Mouse (Mus musculus): ENCODE data around the gene Pdgfc.
"Not testable (repeated sequence)": the region's sequence is repeated elsewhere in the genome, so short reads cannot be mapped to it uniquely, and the experiment has no call there.

Pdgfc gene

DNA sequence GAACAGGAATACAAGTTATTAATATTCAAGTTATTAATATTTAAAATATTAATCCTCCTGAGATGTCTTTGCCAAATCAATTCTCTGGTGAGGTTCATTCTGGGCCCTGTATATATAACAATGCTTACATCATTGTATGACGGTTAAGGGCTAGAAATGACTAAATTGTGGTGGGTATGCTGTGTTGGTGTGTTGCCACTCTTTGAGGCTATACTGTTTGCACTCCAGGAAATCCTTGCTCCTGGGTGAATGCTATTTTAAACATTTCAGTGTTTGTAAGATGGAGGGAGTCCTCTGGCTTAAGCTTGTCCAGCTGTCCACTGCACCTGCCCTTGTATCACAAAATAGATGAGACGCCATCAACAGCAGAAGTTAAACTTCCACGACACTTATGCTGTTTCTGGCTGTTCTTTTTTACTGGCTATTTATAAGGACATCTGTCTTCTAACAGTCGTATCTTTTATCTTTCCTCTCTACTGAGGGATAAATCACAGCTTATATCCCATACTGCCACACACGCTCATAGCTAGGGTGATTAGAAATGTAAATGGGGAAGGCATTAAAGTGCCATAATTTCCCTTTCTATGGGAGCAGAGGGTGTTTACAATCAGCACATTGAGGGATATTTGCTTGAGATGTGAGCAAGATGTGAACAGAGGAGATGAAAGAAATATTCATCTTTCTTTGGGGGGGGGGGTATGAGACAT is 9.3 kb downstream of the Pdgfc start:
- no peak for DNase-seq (ENCODE audit: low spot score in 2 of 2)

- no peak for DNase-seq (ENCODE audit: low spot score in 2 of 2)
These were observed 10.7 kb downstream of the Pdgfc start for GRCm38 (mm10) chr3:81046652-81047607.

DNA sequence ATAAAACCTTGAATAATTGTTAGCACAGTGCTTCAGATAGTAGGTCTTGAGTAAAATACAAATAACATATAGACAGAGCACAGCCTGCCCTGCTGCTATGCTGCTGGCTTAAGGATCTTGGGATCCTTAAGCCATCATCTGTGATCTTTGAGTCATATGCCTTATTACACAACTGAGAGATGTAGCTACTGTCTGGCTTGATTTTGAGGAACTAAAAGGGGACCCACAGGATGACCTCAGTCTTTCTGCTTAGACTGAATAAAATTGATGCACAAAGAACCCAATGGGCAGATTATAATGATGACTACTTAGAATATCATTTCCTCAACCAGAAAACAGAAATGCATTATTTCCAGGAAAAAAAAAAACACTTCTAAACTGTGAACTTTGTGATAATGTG is 15.3 kb downstream of the Pdgfc start:
- no peak for DNase-seq (ENCODE audit: low spot score in 2 of 2)

- no peak for DNase-seq (ENCODE audit: low spot score in 2 of 2)
These were observed 16.2 kb downstream of the Pdgfc start for GRCm38 (mm10) chr3:81052422-81052821.

DNA sequence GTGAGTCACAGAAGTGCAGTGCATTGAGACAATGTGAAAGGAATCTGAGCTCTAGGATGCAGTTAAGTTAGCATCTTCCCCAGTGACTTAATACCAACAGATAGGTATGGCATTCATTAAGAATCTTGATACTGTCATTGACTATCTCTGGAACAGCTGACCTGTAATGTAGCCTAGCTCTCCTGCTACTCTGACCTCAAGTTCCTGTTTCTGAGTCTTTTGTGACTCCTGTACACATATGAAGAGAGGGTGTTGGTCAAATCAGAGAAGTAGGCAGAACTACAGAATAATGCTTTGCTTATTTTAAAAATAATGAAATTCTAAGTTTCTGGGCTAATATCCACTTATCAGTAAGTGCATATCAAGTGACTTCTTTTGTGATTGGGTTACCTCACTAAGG is 17.9 kb downstream of the Pdgfc start:
- no peak for DNase-seq (ENCODE audit: low spot score in 2 of 2)

- no peak for DNase-seq (ENCODE audit: low spot score in 2 of 2)
These were observed 21.5 kb downstream of the Pdgfc start for GRCm38 (mm10) chr3:81057719-81058118.

- DNase-seq (ENCODE audit: low spot score in 2 of 2): no peak
These were observed 22.4 kb downstream of the Pdgfc start for GRCm38 (mm10) chr3:81058527-81059031.

- no peak for DNase-seq (ENCODE audit: low spot score in 2 of 2)
These were observed 32.3 kb downstream of the Pdgfc start for GRCm38 (mm10) chr3:81068550-81068949.

DNA sequence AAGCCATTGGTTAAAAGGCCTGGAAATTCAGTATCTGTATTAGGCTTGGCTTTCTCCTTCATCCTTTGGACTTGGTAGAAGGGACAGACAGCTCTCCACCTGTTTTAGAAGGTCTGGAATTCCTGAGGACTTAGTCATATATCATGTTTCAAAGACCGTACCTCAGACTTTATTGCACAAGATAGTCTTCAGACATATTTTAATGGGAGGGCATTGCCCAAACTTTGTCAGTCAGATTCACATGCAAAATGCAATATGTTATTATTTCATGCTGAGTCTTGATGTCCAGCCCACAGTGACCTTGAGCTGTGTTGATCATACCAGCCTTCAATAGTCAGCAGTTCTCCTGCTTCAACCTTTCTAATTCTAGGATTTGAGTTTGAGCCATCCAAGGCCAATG is 64.9 kb downstream of the Pdgfc start:
- no peak for DNase-seq (ENCODE audit: low spot score in 2 of 2)

- DNase-seq (ENCODE audit: low spot score in 2 of 2): peak; percentile 7 to 35
These were observed 66.1 kb downstream of the Pdgfc start for GRCm38 (mm10) chr3:81102158-81102876.

DNA sequence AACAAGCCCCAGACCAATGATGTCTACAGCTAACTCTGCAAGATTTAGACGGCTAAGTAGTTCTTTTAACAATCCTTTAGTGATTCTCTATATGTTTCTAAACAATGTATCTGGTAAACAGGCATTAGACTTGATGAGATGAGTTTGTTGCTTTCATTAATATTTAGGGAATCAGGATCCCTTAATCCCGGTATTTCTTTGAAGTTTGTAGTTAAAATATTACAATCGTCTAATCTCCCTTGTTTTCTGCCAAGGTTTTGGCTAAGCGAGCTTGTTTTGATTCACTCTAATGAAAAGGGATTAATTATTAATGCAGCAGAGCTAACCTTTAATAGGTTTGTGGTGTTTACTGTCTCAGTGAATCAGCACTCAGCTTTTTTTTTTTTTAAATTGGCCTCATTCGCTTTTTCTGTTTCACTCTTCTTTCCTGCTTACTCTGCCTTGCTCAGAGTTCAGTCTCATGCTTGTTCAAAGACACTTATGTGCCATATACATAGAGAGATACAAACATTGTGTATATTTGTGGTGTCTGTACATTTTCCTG is 66.7 kb downstream of the Pdgfc start:
- no peak for DNase-seq (ENCODE audit: low spot score in 2 of 2)

DNA sequence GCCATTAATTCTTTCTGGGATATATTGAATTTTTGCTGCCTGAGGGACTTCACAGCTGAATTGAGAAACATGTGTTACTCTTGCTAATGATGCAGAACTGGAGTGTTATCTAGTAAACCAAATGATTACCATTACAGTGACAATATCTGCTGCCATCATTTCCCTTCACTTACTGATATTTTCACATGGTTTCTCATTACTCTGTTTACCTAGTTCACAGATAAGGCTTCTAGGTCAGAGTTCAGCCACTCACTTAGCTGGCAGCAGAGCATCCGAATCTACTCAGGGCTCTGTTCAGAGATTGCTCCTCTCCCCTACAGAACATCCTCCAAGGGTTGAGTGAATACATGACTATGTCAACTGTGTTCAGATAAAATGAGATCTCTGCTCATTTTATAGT is 71.3 kb downstream of the Pdgfc start:
- no peak for DNase-seq (ENCODE audit: low spot score in 2 of 2)

GRCm38 (mm10) chr3:81110968-81111367 is 74.8 kb downstream of the Pdgfc start:
- no peak for DNase-seq (ENCODE audit: low spot score in 2 of 2)

GRCm38 (mm10) chr3:81112892-81113291 is 76.7 kb downstream of the Pdgfc start:
- peak; percentile 17 to 25 for DNase-seq (ENCODE audit: low spot score in 2 of 2)

- no peak for DNase-seq (ENCODE audit: low spot score in 2 of 2)
These were observed 84.4 kb downstream of the Pdgfc start for GRCm38 (mm10) chr3:81120664-81121063.

DNA sequence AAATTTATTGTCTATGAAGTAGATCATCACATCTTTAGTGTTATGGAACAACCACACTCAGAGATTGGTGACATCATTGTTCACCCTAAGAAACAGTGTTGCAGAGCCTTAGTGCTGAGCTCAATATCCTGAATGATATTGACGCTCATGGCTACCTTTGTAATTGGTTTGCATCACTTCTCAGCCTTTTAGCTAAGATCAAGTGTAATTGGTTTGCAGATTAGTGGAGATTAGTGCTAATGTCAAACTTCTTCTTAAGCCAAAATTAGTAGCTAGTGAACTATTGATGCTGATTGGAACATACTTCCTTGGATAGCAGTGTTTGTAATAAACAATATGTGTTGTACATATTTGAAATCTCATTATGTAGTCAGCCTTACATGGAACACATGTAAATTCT is 85.5 kb downstream of the Pdgfc start:
- no peak for DNase-seq (ENCODE audit: low spot score in 2 of 2)

DNA sequence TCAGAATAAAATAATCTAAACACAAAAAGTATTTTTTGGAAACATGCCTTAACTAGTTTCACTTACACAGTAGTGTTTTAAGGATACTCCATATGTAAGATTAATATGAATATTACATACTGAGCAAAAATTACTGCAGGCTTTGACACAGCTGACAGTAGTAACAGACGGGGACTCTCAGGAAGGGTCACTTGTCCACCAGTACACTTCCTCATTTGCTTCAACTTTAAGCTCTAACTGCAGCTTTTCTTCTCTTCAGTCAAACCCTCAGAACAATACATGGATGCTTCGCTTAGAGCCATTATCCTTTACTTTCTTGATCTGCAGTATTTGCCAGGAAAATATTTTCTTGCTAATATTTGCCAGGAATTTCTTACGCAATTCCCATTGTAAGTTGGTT is 87.2 kb downstream of the Pdgfc start:
- no peak for DNase-seq (ENCODE audit: low spot score in 2 of 2)

GRCm38 (mm10) chr3:81127013-81127412 is 90.8 kb downstream of the Pdgfc start:
- DNase-seq (ENCODE audit: low spot score in 2 of 2): no peak

- no peak for DNase-seq (ENCODE audit: low spot score in 2 of 2)
These were observed 100.8 kb downstream of the Pdgfc start for GRCm38 (mm10) chr3:81136985-81137384.

- DNase-seq (ENCODE audit: low spot score in 2 of 2): not testable (repeated sequence)
These were observed 101.8 kb downstream of the Pdgfc start for GRCm38 (mm10) chr3:81138030-81138429.

- no peak for DNase-seq (ENCODE audit: low spot score in 2 of 2)
These were observed 107.5 kb downstream of the Pdgfc start for GRCm38 (mm10) chr3:81143730-81144129.

- DNase-seq (ENCODE audit: low spot score in 2 of 2): no peak
These were observed 112.9 kb downstream of the Pdgfc start for GRCm38 (mm10) chr3:81149109-81149521.

Measured in spleen, postnatal 36 days (tissue).